Mouse (Mus musculus) E14TG2a.4 (cell line): ENCODE data around the gene Klhl13.

Experiments used
- H3K27me3 ChIP-seq: 2 replicates; pipeline ENCODE4 v1.6.1; 2014; ENCODE audit warnings: low read length, control low read depth; ENCODE audit not compliant: insufficient read depth
- H3K36me3 ChIP-seq: 2 replicates; pipeline ENCODE4 v1.6.1; 2014; ENCODE audit warnings: low read length, control low read depth; ENCODE audit not compliant: insufficient read depth
- H3K4me1 ChIP-seq: replicated peaks from 2 replicates; pipeline ENCODE4 v1.6.1; 2014; ENCODE audit warnings: low read depth, low read length, control low read depth
- H3K4me3 ChIP-seq: replicated peaks from 2 replicates; pipeline ENCODE4 v1.5.1; 2014; ENCODE audit warnings: mild to moderate bottlenecking, low read length
- H3K9me3 ChIP-seq: 2 replicates; pipeline ENCODE4 v1.6.1; 2014; ENCODE audit warnings: low read length, control low read depth
- CTCF ChIP-seq: conservative IDR thresholded peaks from 2 replicates; pipeline ENCODE4 v1.5.1; 2014; ENCODE audit warnings: low read length
- NANOG ChIP-seq: IDR thresholded peaks from 2 replicates; pipeline ENCODE4 v1.6.1; 2014; ENCODE audit warnings: borderline replicate concordance, low read length, mixed read lengths
- POU5F1 ChIP-seq: IDR thresholded peaks from 2 replicates; pipeline ENCODE4 v1.6.1; 2014; ENCODE audit warnings: low read length, borderline replicate concordance

Klhl13 gene

DNA sequence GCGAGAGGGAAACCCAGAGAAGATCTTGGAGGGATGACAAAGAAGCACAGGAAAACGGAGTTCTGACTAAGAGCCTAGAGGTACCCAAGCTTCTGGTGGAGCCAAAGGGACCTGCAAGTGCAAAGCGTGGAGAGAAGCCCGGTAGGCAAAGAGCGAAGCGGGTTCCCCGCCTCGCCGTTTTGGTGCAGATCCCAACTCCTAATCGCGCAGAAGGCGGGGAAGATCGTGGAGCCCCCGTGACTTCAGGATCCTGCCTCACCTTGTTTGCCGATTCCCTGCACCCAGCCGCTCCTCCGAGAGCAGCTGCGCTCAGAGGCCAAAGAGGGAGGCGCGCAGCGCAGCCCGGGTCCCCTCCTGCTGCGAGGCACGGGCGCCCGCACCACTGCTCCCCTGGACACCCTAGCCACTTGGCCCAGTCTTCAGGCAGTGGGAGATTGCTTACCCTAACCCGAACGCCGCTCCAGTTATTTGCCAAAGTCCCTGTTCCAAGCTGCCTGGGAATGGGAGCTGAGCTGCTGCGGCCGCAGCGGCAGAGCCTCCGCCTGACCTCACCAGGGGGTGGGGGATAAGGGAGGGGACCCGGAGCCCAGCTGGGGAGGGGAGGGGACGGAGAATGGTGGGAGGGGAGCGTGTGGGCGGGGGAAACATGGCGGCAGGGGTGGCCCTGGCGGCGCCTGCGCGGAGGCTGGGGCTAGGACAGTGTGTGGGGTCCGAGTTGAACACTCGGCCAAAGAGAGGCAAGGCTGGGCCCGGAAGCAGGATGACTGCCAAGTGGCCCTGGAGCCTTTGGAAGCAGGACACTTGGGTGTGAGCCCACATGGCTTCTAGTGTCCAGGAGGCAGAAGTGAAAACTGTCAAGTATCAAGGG is at the start of gene Klhl13:
Gene Klhl13, minus strand, starts transcription at position 569 of the 868 bp plus-strand sequence.
- no peaks in the 10 kb centered on the region; the same call in 1 of the 2 replicates for H3K4me1 ChIP-seq
- H3K4me3 ChIP-seq: peak within 1 kb of the TSS; percentile 81
- no peaks in the 10 kb centered on the region for H3K9me3 ChIP-seq
- H3K27me3 ChIP-seq: no peaks in the 10 kb centered on the region
- no peaks in the 10 kb centered on the region for H3K36me3 ChIP-seq
- TF ChIP-seq NANOG (no peak), POU5F1 (no peak), CTCF (no peak)

DNA sequence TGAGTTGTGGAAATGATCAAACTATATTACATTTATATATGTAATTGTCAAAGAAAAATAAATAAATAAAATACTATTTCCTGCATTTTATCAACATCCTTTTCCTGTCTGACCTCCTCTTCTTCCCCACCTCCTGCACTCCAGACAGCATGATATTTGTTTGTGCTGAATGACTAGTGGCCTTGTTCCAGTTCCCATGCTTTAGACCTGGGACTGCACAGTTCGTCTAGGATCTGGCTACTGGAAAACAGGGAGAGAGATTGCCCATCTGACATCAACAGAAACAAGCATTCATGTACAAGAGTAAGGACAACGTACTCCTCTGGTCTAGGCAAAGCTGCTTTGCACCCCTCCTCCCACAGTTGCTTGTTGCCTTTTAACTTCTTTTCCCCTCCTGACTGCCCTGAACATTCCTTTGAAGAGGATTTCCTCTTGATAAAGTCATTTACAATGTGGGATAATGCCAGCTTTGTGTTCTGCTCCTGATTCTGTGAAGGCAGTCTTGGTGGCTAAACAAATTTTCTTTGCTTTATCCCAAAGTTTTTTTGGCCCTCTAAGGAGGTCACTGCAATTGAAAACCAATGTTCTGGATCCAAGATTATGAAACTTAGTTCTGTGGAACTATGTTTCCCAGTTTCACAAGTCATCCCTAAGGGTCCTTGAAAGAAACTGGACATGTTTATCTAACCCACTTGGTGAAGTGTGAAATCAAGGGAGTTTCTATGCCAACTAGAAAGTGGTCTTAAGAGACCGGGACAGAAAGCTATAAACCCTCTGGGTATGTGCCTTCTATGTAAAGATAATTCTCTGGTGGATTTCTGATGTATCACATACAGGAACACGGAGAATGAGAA is 44.6 kb upstream of the Klhl13 start:
- TF ChIP-seq POU5F1: no peak
- TF ChIP-seq NANOG: no peak
- TF ChIP-seq CTCF: no peak
- H3K4me1 ChIP-seq: no peaks in the 10 kb centered on the region
- no peaks in the 10 kb centered on the region for H3K27me3 ChIP-seq
- no peaks in the 10 kb centered on the region for H3K36me3 ChIP-seq
- H3K4me3 ChIP-seq: no peak overlapping the region
- no peaks in the 10 kb centered on the region for H3K9me3 ChIP-seq

- TF ChIP-seq CTCF (no peak), NANOG (no peak), POU5F1 (no peak)
- H3K4me3 ChIP-seq: no peak overlapping the region
Observed at GRCm38 (mm10) chrX:23388716-23389115, 23.8 kb upstream of the Klhl13 start.

DNA sequence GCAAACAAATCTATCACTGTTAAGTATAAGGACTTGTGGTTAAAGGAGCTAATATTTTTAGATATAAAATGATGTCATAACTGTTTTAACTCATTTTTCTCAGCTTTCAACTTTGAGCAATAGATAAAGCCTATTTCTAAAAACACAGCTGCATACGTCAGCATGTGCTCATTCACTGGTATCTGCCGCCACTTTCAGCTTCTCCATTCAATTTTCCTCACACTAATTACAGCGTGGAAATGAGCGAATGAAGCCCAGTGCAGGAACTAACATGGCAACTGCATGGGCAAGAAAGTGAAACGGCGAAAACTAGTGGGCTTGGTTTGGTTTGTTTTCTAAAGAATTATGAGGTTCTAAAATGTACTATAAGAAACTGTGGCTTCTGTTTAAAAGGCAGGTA is 1.4 kb downstream of the Klhl13 start:
- H3K4me1 ChIP-seq: no peaks in the 10 kb centered on the region; the same call in 1 of the 2 replicates
- no peak overlapping the region for H3K4me3 ChIP-seq
- H3K36me3 ChIP-seq: no peaks in the 10 kb centered on the region
- TF ChIP-seq POU5F1 (no peak), NANOG (no peak), CTCF (no peak)
- no peaks in the 10 kb centered on the region for H3K27me3 ChIP-seq
- no peaks in the 10 kb centered on the region for H3K9me3 ChIP-seq

More at GRCm38 (mm10) chrX:23388716-23389115, 23.8 kb upstream of the Klhl13 start:
- Histone ChIP-seq H3K27me3 (no peaks in the 10 kb centered on the region), H3K9me3 (no peaks in the 10 kb centered on the region), H3K36me3 (no peaks in the 10 kb centered on the region), H3K4me1 (no peaks in the 10 kb centered on the region)

DNA sequence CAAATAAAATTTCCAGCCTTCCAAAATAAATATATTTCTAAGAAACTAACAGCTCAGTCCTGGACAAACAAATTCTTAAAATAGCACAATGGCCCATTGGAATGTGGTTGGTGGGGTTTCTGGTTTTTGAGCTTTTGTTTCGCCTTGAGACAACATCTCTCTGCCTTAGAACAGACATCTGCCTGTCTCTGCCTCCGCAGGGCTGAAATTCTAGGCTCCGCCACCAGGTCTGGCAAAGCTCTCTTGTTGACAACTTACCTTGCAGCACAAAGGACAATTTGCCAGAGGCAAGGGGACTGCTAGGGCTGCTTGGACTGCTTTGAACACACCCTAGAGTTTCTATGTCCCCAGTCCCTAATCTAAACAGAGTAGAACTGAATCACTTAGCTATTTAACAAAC is 4.4 kb downstream of the Klhl13 start:
- no peaks in the 10 kb centered on the region; the same call in 1 of the 2 replicates for H3K4me1 ChIP-seq
- 0 out of 2 replicates have a peak, but pooled peaks cover 3% of the 10 kb centered on the region for H3K36me3 ChIP-seq
- H3K9me3 ChIP-seq: no peaks in the 10 kb centered on the region
- TF ChIP-seq NANOG: no peak
- TF ChIP-seq POU5F1: no peak
- TF ChIP-seq CTCF: no peak
- H3K4me3 ChIP-seq: peak overlapping the region; percentile 54; the same call in 1 of the 2 replicates
- no peaks in the 10 kb centered on the region for H3K27me3 ChIP-seq

- no peaks in the 10 kb centered on the region for H3K4me1 ChIP-seq
- no peaks in the 10 kb centered on the region; the same call in 1 of the 2 replicates for H3K36me3 ChIP-seq
- no peaks in the 10 kb centered on the region for H3K27me3 ChIP-seq
- no peaks in the 10 kb centered on the region for H3K9me3 ChIP-seq
- TF ChIP-seq NANOG (no peak), CTCF (no peak), POU5F1 (no peak)
- H3K4me3 ChIP-seq: no peak overlapping the region
Observed at GRCm38 (mm10) chrX:23350083-23350482, 14.8 kb downstream of the Klhl13 start.

DNA sequence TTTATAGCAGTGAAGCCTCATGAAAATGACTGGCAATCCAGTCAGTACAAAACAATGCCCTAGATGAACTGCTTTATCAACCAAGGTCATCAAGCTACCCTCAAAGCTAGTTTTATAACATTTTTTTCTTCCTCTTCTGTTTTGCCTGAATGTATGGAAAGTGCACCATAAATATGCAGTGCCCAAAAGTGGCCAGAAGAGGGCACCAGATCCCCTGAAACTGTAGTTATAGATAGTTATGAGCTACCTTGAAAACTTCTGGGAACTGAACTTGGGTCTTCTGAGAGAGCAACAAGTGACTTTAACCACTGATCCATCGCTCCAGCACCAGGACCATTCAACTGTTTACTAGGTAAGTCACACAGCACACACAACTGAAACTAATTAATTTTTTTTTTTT is 36.8 kb downstream of the Klhl13 start:
- no peak overlapping the region for H3K4me3 ChIP-seq
- no peaks in the 10 kb centered on the region for H3K27me3 ChIP-seq
- no peaks in the 10 kb centered on the region for H3K4me1 ChIP-seq
- no peaks in the 10 kb centered on the region for H3K9me3 ChIP-seq
- no peaks in the 10 kb centered on the region for H3K36me3 ChIP-seq
- no peak for TF ChIP-seq POU5F1
- TF ChIP-seq NANOG: no peak
- TF ChIP-seq CTCF: peak; percentile 42

DNA sequence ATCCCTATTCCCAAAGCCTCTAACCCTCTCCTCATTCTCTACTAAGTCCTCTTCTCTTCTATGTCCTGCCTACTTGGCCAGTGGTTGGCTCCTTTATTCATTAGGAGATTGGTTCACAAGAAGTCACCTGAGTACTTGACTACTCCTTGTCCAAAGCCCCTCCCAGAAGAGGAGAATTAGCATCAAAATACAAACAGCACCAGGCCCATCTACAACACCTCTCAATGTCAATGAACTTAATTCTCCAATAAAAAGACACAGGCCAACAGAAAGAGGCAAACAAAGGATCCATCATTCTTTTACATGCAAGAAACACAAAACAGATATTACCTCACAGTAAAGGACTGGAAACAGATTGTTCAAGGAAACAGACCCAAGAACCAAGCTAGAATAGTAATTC is 46.0 kb downstream of the Klhl13 start:
- Histone ChIP-seq H3K9me3 (no peaks in the 10 kb centered on the region), H3K4me3 (no peak overlapping the region), H3K27me3 (no peaks in the 10 kb centered on the region), H3K36me3 (no peaks in the 10 kb centered on the region), H3K4me1 (no peaks in the 10 kb centered on the region)
- TF ChIP-seq CTCF (no peak), NANOG (peak; percentile 77; the same call in 1 of the 2 replicates)
